Mouse (Mus musculus): ENCODE data around the gene Pi16. TPM values are rescaled to one million over a fixed set of nuclear protein-coding genes. Genes with fewer than 3 reads are reported as not detected.

The Pi16 gene
- polyA plus RNA-seq, 1 experiment from 2014 or later, result 4.1 TPM

DNA sequence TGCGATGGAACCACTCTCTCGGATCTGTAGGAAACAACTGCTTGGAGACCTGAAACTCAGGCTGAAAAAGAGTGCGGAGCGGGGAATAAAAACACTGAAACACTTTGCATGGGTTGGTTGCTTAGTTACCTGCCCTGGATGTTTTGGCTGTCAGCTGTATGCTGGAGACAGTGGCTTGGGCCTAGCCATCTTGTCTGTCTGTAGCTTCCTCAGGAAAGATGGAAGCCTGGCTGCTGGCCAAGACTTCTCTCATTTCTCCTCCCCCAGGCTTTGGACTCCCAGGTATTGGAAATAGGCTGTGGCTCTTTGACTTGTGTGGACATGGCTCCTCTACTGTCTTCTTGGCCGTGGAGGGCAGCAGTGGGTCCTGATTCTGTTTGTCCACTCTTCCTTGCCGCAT lies 16.1 kb upstream of the Pi16 start:
- ATAC-seq (replicated peaks; ENCODE audit: low FRiP score, low read depth), result no peak
- 85% methylated on average over 6 of the region's 6 CpGs for WGBS
- no peak overlapping the region for H3K9ac ChIP-seq (ENCODE audit: low read depth, low read length)
- peaks cover 7% of the 10 kb centered on the region; the same call in 1 of the 2 replicates for H3K36me3 ChIP-seq (ENCODE audit: insufficient read depth, low read length)
- no peak for DNase-seq (ENCODE audit: low spot score)
- H3K4me1 ChIP-seq (replicated peaks; ENCODE audit: insufficient read depth, low read length), result peaks cover 42% of the 10 kb centered on the region
- no peaks in the 10 kb centered on the region for H3K27me3 ChIP-seq (ENCODE audit: insufficient read depth, low read length)
- no peak overlapping the region for H3K4me3 ChIP-seq (replicated peaks; ENCODE audit: low read depth, low read length)
- no peak for TF ChIP-seq CTCF (IDR thresholded peaks at IDR 0.05; ENCODE audit: low read depth)
- no peak overlapping the region for H3K4me2 ChIP-seq (ENCODE audit: low read length)
- no peaks in the 10 kb centered on the region for H3K9me3 ChIP-seq (replicated peaks; ENCODE audit: low read length)
- H3K27ac ChIP-seq, result no peak overlapping the region

DNA sequence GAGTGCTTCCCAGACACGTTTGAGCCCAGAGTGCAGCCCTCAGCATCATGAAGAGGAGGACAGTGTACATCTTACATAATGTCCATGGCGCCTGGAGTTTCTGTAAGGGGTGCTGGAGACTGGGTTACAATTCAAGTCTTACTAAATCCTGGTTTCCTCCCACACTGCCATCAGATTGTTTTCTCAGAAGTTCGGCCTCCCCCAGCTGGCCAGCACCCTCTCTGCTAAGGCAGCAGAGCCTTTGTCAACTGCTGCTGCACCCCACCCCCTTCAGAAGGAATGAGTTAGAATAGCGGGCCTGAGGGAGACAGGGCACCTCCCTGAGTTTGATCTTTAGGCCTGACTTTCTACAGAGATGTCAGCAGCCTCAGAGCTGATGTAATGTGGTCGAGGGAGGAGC lies 15.3 kb upstream of the Pi16 start:
- no peak for ATAC-seq (replicated peaks; ENCODE audit: low FRiP score, low read depth)
- Histone ChIP-seq H3K9me3 (replicated peaks; ENCODE audit: low read length) (no peaks in the 10 kb centered on the region), H3K36me3 (ENCODE audit: insufficient read depth, low read length) (peaks cover 7% of the 10 kb centered on the region; the same call in 1 of the 2 replicates), H3K27ac (peak overlapping the region; percentile 19; the same call in 1 of the 2 replicates), H3K4me2 (ENCODE audit: low read length) (no peak overlapping the region), H3K9ac (ENCODE audit: low read depth, low read length) (no peak overlapping the region), H3K4me3 (replicated peaks; ENCODE audit: low read depth, low read length) (no peak overlapping the region), H3K4me1 (replicated peaks; ENCODE audit: insufficient read depth, low read length) (peaks cover 35% of the 10 kb centered on the region), H3K27me3 (ENCODE audit: insufficient read depth, low read length) (no peaks in the 10 kb centered on the region)
- 0 out of 2 replicates have a peak, but pooled peaks have one; percentile 5 for TF ChIP-seq CTCF (IDR thresholded peaks at IDR 0.05; ENCODE audit: low read depth)
- DNase-seq (ENCODE audit: low spot score), result peak; percentile 79
- 32% methylated on average over 5 of the region's 5 CpGs for WGBS

DNA sequence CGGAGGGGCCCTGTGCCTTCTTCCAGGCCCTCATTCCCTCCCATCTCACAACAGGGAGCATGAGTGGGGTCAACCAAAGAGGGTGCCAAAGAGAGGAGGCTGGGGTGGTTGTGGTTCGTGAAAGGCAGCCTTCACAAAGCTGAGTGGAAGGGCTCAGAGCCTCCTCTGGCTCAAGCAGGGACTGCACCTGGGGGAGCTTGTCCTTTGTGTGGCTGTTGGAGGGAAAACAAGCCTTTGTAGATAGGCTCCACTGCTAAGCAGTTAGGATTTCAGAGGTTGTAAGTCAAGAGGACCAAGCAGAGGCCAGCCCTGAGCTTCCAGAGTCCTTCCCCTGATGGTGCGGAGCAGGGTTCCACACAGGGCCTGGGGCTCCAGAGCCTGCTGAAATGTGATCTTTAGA lies 14.4 kb upstream of the Pi16 start:
- peak; percentile 55 for TF ChIP-seq CTCF (IDR thresholded peaks at IDR 0.05; ENCODE audit: low read depth)
- Histone ChIP-seq H3K4me3 (replicated peaks; ENCODE audit: low read depth, low read length) (no peak overlapping the region), H3K27ac (peak overlapping the region; percentile 60), H3K27me3 (ENCODE audit: insufficient read depth, low read length) (no peaks in the 10 kb centered on the region), H3K4me1 (replicated peaks; ENCODE audit: insufficient read depth, low read length) (peaks cover 31% of the 10 kb centered on the region), H3K9ac (ENCODE audit: low read depth, low read length) (no peak overlapping the region), H3K36me3 (ENCODE audit: insufficient read depth, low read length) (peaks cover 7% of the 10 kb centered on the region; the same call in 1 of the 2 replicates), H3K9me3 (replicated peaks; ENCODE audit: low read length) (no peaks in the 10 kb centered on the region), H3K4me2 (ENCODE audit: low read length) (no peak overlapping the region)
- WGBS, result 30% methylated on average over 3 of the region's 3 CpGs
- ATAC-seq (replicated peaks; ENCODE audit: low FRiP score, low read depth) (0 out of 2 replicates have a peak, but pooled peaks have one; percentile 46), DNase-seq (ENCODE audit: low spot score) (peak; percentile 77)

DNA sequence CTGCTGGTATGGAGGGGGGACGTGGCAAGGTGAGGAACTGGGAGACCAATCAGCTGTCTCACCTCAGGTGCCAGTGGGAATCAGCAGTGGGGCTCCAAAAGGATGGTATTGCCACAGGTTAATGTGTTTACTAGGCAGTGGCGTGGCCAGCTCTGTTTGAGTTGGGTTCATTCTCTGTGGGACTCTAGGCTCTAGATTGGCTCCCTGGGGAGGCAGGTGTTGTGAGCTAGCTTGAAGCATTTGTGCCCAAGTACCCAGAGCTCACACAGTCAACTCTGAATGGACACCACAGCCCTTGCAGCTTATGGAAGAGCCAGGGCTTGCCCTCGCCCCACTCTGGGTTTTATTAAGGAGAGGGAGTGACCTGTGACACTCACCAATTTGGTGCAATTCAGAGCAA lies 13.6 kb upstream of the Pi16 start:
- Histone ChIP-seq H3K4me3 (replicated peaks; ENCODE audit: low read depth, low read length) (no peak overlapping the region), H3K27me3 (ENCODE audit: insufficient read depth, low read length) (no peaks in the 10 kb centered on the region), H3K9ac (ENCODE audit: low read depth, low read length) (no peak overlapping the region), H3K27ac (peak overlapping the region; percentile 60; the same call in 1 of the 2 replicates), H3K4me2 (ENCODE audit: low read length) (no peak overlapping the region), H3K4me1 (replicated peaks; ENCODE audit: insufficient read depth, low read length) (peaks cover 31% of the 10 kb centered on the region), H3K36me3 (ENCODE audit: insufficient read depth, low read length) (peaks cover 7% of the 10 kb centered on the region; the same call in 1 of the 2 replicates), H3K9me3 (replicated peaks; ENCODE audit: low read length) (no peaks in the 10 kb centered on the region)
- TF ChIP-seq CTCF (IDR thresholded peaks at IDR 0.05; ENCODE audit: low read depth), result no peak
- 74% methylated on average over 3 of the region's 3 CpGs for WGBS
- no peak for ATAC-seq (replicated peaks; ENCODE audit: low FRiP score, low read depth)
- no peak for DNase-seq (ENCODE audit: low spot score)

DNA sequence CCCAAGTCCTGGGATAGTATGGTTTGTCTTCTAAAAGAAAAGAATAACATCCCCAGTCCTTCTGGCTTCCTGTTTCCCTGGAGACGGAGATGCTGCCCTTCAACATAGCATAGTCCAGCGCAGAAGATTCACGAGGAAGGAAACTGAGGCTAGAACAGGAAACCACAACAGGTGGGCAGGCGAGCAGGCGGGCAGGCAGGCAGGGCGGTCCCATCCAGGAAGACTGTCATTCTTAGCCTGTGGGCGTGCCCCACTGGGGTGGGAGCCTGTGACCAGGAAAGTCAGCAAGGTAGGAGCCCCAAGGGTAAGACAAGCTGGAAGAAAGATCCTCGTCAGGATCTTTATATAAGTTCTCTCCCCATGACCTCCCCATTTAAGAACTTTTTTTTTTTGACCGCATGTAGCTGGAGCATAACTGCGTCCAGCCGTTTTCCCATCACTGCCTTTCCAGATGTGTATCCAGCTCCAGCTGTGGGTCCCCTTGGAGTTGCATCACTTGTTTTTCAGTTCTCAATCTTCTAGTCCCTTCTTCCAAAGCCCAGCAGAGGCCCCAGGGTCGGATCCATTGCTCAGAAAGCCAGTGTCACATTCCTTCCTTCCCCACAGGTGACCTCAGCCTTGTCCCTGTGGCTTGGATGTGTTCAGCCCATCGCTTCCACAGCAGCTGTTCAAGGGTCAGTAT lies 13.0 kb upstream of the Pi16 start:
- TF ChIP-seq CTCF (IDR thresholded peaks at IDR 0.05; ENCODE audit: low read depth), result no peak
- no peak overlapping the region for H3K4me2 ChIP-seq (ENCODE audit: low read length)
- no peak for DNase-seq (ENCODE audit: low spot score)
- no peak overlapping the region for H3K9ac ChIP-seq (ENCODE audit: low read depth, low read length)
- ATAC-seq (replicated peaks; ENCODE audit: low FRiP score, low read depth), result no peak
- WGBS, result 45% methylated on average over 13 of the region's 13 CpGs
- H3K4me1 ChIP-seq (replicated peaks; ENCODE audit: insufficient read depth, low read length), result peaks cover 30% of the 10 kb centered on the region
- no peaks in the 10 kb centered on the region for H3K9me3 ChIP-seq (replicated peaks; ENCODE audit: low read length)
- H3K36me3 ChIP-seq (ENCODE audit: insufficient read depth, low read length), result peaks cover 7% of the 10 kb centered on the region; the same call in 1 of the 2 replicates
- no peaks in the 10 kb centered on the region for H3K27me3 ChIP-seq (ENCODE audit: insufficient read depth, low read length)
- no peak overlapping the region for H3K27ac ChIP-seq
- no peak overlapping the region for H3K4me3 ChIP-seq (replicated peaks; ENCODE audit: low read depth, low read length)

DNA sequence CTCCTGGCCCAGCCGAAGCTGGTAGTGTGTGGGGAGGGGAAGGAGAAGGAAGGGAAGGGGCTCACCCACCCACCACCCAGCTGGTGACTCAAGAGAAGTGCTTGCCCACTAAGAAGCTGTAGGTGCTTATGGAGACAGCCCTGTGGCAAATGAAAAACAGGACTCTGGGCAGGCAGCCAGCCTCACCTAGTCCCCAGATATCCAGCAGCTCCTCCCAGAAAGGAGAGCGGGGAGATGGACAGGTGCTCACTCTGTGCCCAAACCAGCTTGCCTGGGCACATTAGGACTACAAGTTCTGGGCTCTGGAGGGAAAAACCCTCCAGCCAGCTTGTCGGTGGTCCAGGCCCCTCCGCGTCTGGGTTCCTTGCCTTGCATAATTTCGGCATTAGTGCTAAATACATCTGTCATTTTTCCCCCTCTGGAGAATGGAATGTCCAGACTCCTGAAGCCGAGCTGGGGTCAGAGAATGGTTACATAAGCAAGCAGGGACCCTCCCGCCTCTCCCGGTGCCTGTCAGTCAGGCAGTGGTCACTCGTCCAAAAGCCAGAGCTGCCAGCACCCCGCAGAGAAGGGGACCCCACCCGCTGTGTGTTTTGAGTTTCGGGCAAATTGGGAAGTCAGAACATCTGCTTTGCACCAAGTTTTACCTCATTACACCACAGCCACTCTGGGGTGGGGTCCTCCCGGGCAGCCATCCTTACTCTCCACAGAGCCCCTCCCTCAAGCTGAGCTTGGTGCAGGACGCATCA lies 12.2 kb upstream of the Pi16 start:
- WGBS, result 17% methylated on average over 15 of the region's 15 CpGs
- H3K4me3 ChIP-seq (replicated peaks; ENCODE audit: low read depth, low read length), result no peak overlapping the region
- peaks cover 7% of the 10 kb centered on the region; the same call in 1 of the 2 replicates for H3K36me3 ChIP-seq (ENCODE audit: insufficient read depth, low read length)
- H3K9me3 ChIP-seq (replicated peaks; ENCODE audit: low read length), result no peaks in the 10 kb centered on the region
- no peak overlapping the region for H3K4me2 ChIP-seq (ENCODE audit: low read length)
- ATAC-seq (replicated peaks; ENCODE audit: low FRiP score, low read depth), result no peak
- H3K27ac ChIP-seq, result no peak overlapping the region
- no peaks in the 10 kb centered on the region for H3K27me3 ChIP-seq (ENCODE audit: insufficient read depth, low read length)
- peaks cover 25% of the 10 kb centered on the region for H3K4me1 ChIP-seq (replicated peaks; ENCODE audit: insufficient read depth, low read length)
- H3K9ac ChIP-seq (ENCODE audit: low read depth, low read length), result no peak overlapping the region
- DNase-seq (ENCODE audit: low spot score), result peak; percentile 62
- TF ChIP-seq CTCF (IDR thresholded peaks at IDR 0.05; ENCODE audit: low read depth), result no peak
